Mouse (Mus musculus): Measurements from ENCODE around the gene Cdk9. TPM values are rescaled to one million over a fixed set of nuclear protein-coding genes. Genes with fewer than 3 reads are reported as not detected.

Gene Cdk9
- polyA plus RNA-seq, 1 experiment from 2014 or later = 57.1 TPM

- no peak overlapping the region for H3K4me3 ChIP-seq (ENCODE audit: low read length)
- peaks cover 8% of the 10 kb centered on the region for H3K4me1 ChIP-seq (ENCODE audit: control insufficient read depth, insufficient read depth, low read length)
- H3K27ac ChIP-seq (ENCODE audit: low read length) = no peak overlapping the region
- no peak for ATAC-seq (replicated peaks; ENCODE audit: extremely low read depth, insufficient read depth, low FRiP score)
- no peak overlapping the region for H3K4me2 ChIP-seq (ENCODE audit: low read depth, low read length)
- 92% methylated on average over 14 of the region's 14 CpGs for WGBS
- H3K9ac ChIP-seq (ENCODE audit: low read length) = peak overlapping the region; percentile 94; the same call in 1 of the 2 replicates
- H3K9me3 ChIP-seq (replicated peaks; ENCODE audit: control insufficient read depth, low read length) = no peaks in the 10 kb centered on the region
- H3K27me3 ChIP-seq (ENCODE audit: control insufficient read depth, insufficient read depth, low read length) = no peaks in the 10 kb centered on the region
- H3K36me3 ChIP-seq (ENCODE audit: control insufficient read depth, insufficient read depth) = 0 out of 2 replicates have a peak, but pooled peaks cover 3% of the 10 kb centered on the region
These were observed 20.4 kb downstream of the Cdk9 start for GRCm38 (mm10) chr2:32692496-32692895.

- H3K4me1 ChIP-seq (ENCODE audit: control insufficient read depth, insufficient read depth, low read length) = peaks cover 8% of the 10 kb centered on the region
- H3K4me2 ChIP-seq (ENCODE audit: low read depth, low read length) = no peak overlapping the region
- no peak overlapping the region for H3K4me3 ChIP-seq (ENCODE audit: low read length)
- H3K9me3 ChIP-seq (replicated peaks; ENCODE audit: control insufficient read depth, low read length) = no peaks in the 10 kb centered on the region
- 0 out of 2 replicates have a peak, but pooled peaks cover 6% of the 10 kb centered on the region for H3K36me3 ChIP-seq (ENCODE audit: control insufficient read depth, insufficient read depth)
- H3K9ac ChIP-seq (ENCODE audit: low read length) = no peak overlapping the region
- H3K27me3 ChIP-seq (ENCODE audit: control insufficient read depth, insufficient read depth, low read length) = no peaks in the 10 kb centered on the region
- no peak overlapping the region for H3K27ac ChIP-seq (ENCODE audit: low read length)
- WGBS = 80% methylated on average over 11 of the region's 11 CpGs
- no peak for ATAC-seq (replicated peaks; ENCODE audit: extremely low read depth, insufficient read depth, low FRiP score)
These were observed 21.8 kb downstream of the Cdk9 start for GRCm38 (mm10) chr2:32691041-32691440.

GRCm38 (mm10) chr2:32689420-32689819, 23.5 kb downstream of the Cdk9 start:
- Histone ChIP-seq H3K36me3 (ENCODE audit: control insufficient read depth, insufficient read depth) (peaks cover 14% of the 10 kb centered on the region), H3K9ac (ENCODE audit: low read length) (no peak overlapping the region), H3K27ac (ENCODE audit: low read length) (no peak overlapping the region), H3K4me1 (ENCODE audit: control insufficient read depth, insufficient read depth, low read length) (peaks cover 8% of the 10 kb centered on the region), H3K27me3 (ENCODE audit: control insufficient read depth, insufficient read depth, low read length) (no peaks in the 10 kb centered on the region), H3K4me3 (ENCODE audit: low read length) (no peak overlapping the region), H3K4me2 (ENCODE audit: low read depth, low read length) (no peak overlapping the region), H3K9me3 (replicated peaks; ENCODE audit: control insufficient read depth, low read length) (no peaks in the 10 kb centered on the region)
- ATAC-seq (replicated peaks; ENCODE audit: extremely low read depth, insufficient read depth, low FRiP score) = 0 out of 2 replicates have a peak, but pooled peaks have one; percentile 10
- 11% methylated on average over 5 of the region's 5 CpGs for WGBS

GRCm38 (mm10) chr2:32687562-32687961, 25.3 kb downstream of the Cdk9 start:
- no peak overlapping the region for H3K4me3 ChIP-seq (ENCODE audit: low read length)
- H3K9ac ChIP-seq (ENCODE audit: low read length) = no peak overlapping the region
- no peak overlapping the region for H3K4me2 ChIP-seq (ENCODE audit: low read depth, low read length)
- H3K4me1 ChIP-seq (ENCODE audit: control insufficient read depth, insufficient read depth, low read length) = no peaks in the 10 kb centered on the region
- H3K27me3 ChIP-seq (ENCODE audit: control insufficient read depth, insufficient read depth, low read length) = no peaks in the 10 kb centered on the region
- H3K36me3 ChIP-seq (ENCODE audit: control insufficient read depth, insufficient read depth) = peaks cover 25% of the 10 kb centered on the region
- H3K9me3 ChIP-seq (replicated peaks; ENCODE audit: control insufficient read depth, low read length) = no peaks in the 10 kb centered on the region
- H3K27ac ChIP-seq (ENCODE audit: low read length) = no peak overlapping the region
- ATAC-seq (replicated peaks; ENCODE audit: extremely low read depth, insufficient read depth, low FRiP score) = no peak
- 95% methylated on average over 8 of the region's 8 CpGs for WGBS

GRCm38 (mm10) chr2:32686640-32687039, 26.2 kb downstream of the Cdk9 start:
- Histone ChIP-seq H3K4me3 (ENCODE audit: low read length) (no peak overlapping the region), H3K4me2 (ENCODE audit: low read depth, low read length) (no peak overlapping the region), H3K4me1 (ENCODE audit: control insufficient read depth, insufficient read depth, low read length) (no peaks in the 10 kb centered on the region), H3K27me3 (ENCODE audit: control insufficient read depth, insufficient read depth, low read length) (no peaks in the 10 kb centered on the region), H3K36me3 (ENCODE audit: control insufficient read depth, insufficient read depth) (peaks cover 28% of the 10 kb centered on the region), H3K9me3 (replicated peaks; ENCODE audit: control insufficient read depth, low read length) (no peaks in the 10 kb centered on the region), H3K27ac (ENCODE audit: low read length) (no peak overlapping the region), H3K9ac (ENCODE audit: low read length) (no peak overlapping the region)
- ATAC-seq (replicated peaks; ENCODE audit: extremely low read depth, insufficient read depth, low FRiP score) = no peak
- 93% methylated on average over 6 of the region's 6 CpGs for WGBS

- Histone ChIP-seq H3K4me3 (ENCODE audit: low read length) (no peak overlapping the region), H3K36me3 (ENCODE audit: control insufficient read depth, insufficient read depth) (peaks cover 28% of the 10 kb centered on the region), H3K4me2 (ENCODE audit: low read depth, low read length) (no peak overlapping the region), H3K27ac (ENCODE audit: low read length) (no peak overlapping the region), H3K9ac (ENCODE audit: low read length) (no peak overlapping the region), H3K27me3 (ENCODE audit: control insufficient read depth, insufficient read depth, low read length) (no peaks in the 10 kb centered on the region), H3K4me1 (ENCODE audit: control insufficient read depth, insufficient read depth, low read length) (no peaks in the 10 kb centered on the region), H3K9me3 (replicated peaks; ENCODE audit: control insufficient read depth, low read length) (no peaks in the 10 kb centered on the region)
- ATAC-seq (replicated peaks; ENCODE audit: extremely low read depth, insufficient read depth, low FRiP score) = no peak
- WGBS = 89% methylated on average over 3 of the region's 3 CpGs
These were observed 27.1 kb downstream of the Cdk9 start for GRCm38 (mm10) chr2:32685807-32686206.

GRCm38 (mm10) chr2:32684681-32685428, 28.0 kb downstream of the Cdk9 start:
- H3K27me3 ChIP-seq (ENCODE audit: control insufficient read depth, insufficient read depth, low read length) = no peaks in the 10 kb centered on the region
- H3K4me2 ChIP-seq (ENCODE audit: low read depth, low read length) = no peak overlapping the region
- H3K4me1 ChIP-seq (ENCODE audit: control insufficient read depth, insufficient read depth, low read length) = peaks cover 6% of the 10 kb centered on the region
- H3K4me3 ChIP-seq (ENCODE audit: low read length) = no peak overlapping the region
- H3K9ac ChIP-seq (ENCODE audit: low read length) = no peak overlapping the region
- H3K9me3 ChIP-seq (replicated peaks; ENCODE audit: control insufficient read depth, low read length) = no peaks in the 10 kb centered on the region
- WGBS = 83% methylated on average over 15 of the region's 15 CpGs
- no peak overlapping the region for H3K27ac ChIP-seq (ENCODE audit: low read length)
- peaks cover 28% of the 10 kb centered on the region for H3K36me3 ChIP-seq (ENCODE audit: control insufficient read depth, insufficient read depth)
- ATAC-seq (replicated peaks; ENCODE audit: extremely low read depth, insufficient read depth, low FRiP score) = no peak

- Histone ChIP-seq H3K36me3 (ENCODE audit: control insufficient read depth, insufficient read depth) (peaks cover 28% of the 10 kb centered on the region), H3K4me1 (ENCODE audit: control insufficient read depth, insufficient read depth, low read length) (peaks cover 10% of the 10 kb centered on the region), H3K27me3 (ENCODE audit: control insufficient read depth, insufficient read depth, low read length) (no peaks in the 10 kb centered on the region), H3K9me3 (replicated peaks; ENCODE audit: control insufficient read depth, low read length) (no peaks in the 10 kb centered on the region), H3K4me3 (ENCODE audit: low read length) (no peak overlapping the region), H3K27ac (ENCODE audit: low read length) (no peak overlapping the region), H3K9ac (ENCODE audit: low read length) (no peak overlapping the region), H3K4me2 (ENCODE audit: low read depth, low read length) (no peak overlapping the region)
- no peak for ATAC-seq (replicated peaks; ENCODE audit: extremely low read depth, insufficient read depth, low FRiP score)
- 91% methylated on average over 10 of the region's 10 CpGs for WGBS
These were observed 29.2 kb downstream of the Cdk9 start for GRCm38 (mm10) chr2:32683701-32684100.

GRCm38 (mm10) chr2:32682721-32683417, 30.0 kb downstream of the Cdk9 start:
- 75% methylated on average over 14 of the region's 14 CpGs for WGBS
- Histone ChIP-seq H3K4me2 (ENCODE audit: low read depth, low read length) (no peak overlapping the region), H3K4me3 (ENCODE audit: low read length) (no peak overlapping the region), H3K9ac (ENCODE audit: low read length) (no peak overlapping the region), H3K27ac (ENCODE audit: low read length) (no peak overlapping the region), H3K36me3 (ENCODE audit: control insufficient read depth, insufficient read depth) (peaks cover 28% of the 10 kb centered on the region), H3K27me3 (ENCODE audit: control insufficient read depth, insufficient read depth, low read length) (no peaks in the 10 kb centered on the region), H3K9me3 (replicated peaks; ENCODE audit: control insufficient read depth, low read length) (no peaks in the 10 kb centered on the region), H3K4me1 (ENCODE audit: control insufficient read depth, insufficient read depth, low read length) (peaks cover 10% of the 10 kb centered on the region)
- no peak for ATAC-seq (replicated peaks; ENCODE audit: extremely low read depth, insufficient read depth, low FRiP score)
